Mouse (Mus musculus): ENCODE measurements at regions not wholly inside any gene's neighbourhood (a gene's known extent, or its start where the extent isn't known, plus 50 kb on each side); places are given as distances from the start of the nearest gene placed in this dataset.
A peak's percentile ranks its signal among the peaks of the same experiment; 100 is the strongest.

DNA sequence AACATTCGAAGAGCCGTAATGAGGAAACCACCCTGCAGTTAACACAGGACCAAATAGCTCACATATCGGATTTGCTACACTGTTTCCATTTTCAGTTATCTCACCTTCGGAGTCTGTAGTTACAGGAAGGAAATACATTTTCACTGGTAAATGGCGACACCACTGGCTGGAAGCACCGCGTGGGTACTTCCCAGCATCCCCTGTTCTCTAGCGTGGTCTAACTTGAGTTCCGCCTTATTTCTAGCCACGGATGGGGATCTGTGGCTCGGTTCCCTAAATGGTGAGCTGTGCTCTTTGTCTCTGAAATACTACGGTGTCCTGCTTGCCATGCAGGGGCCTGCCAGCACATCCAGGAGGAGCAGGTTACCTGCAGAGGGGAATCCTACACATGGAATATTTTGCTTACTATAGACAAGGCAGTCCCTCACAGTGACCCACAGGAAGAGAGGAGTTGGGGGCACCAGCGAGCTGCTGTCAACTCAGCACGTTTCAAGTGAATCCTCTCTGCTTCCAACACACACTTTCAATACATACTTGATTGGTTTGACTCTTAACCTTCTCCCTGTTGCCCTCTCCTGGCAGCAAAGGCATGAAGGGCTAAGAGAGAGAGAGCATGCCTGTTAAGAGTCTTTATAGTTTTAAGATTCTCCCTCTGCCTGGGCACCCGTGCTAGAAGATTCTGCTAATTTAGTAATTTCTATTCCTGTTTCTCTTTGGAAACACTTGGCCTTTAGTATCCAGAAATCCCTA lies 78.9 kb upstream of the Tmem150c start:
- Histone ChIP-seq H3K4me3 (replicated peaks; ENCODE audit: low read depth, low read length) (no peak overlapping the region), H3K9me3 (replicated peaks; ENCODE audit: low read length) (no peaks in the 10 kb centered on the region; the same call in 1 of the 2 replicates), H3K27me3 (ENCODE audit: insufficient read depth, low read length) (no peaks in the 10 kb centered on the region), H3K4me1 (replicated peaks; ENCODE audit: insufficient read depth, low read length) (no peaks in the 10 kb centered on the region), H3K36me3 (ENCODE audit: insufficient read depth, low read length) (no peaks in the 10 kb centered on the region), H3K27ac (no peak overlapping the region), H3K4me2 (ENCODE audit: low read length) (no peak overlapping the region), H3K9ac (ENCODE audit: low read depth, low read length) (no peak overlapping the region)
- 81% methylated on average over 15 of the region's 15 CpGs for WGBS
- TF ChIP-seq CTCF (IDR thresholded peaks at IDR 0.05; ENCODE audit: low read depth) = peak; percentile 38
- ATAC-seq (replicated peaks; ENCODE audit: low FRiP score, low read depth) (no peak), DNase-seq (ENCODE audit: low spot score) (no peak)

DNA sequence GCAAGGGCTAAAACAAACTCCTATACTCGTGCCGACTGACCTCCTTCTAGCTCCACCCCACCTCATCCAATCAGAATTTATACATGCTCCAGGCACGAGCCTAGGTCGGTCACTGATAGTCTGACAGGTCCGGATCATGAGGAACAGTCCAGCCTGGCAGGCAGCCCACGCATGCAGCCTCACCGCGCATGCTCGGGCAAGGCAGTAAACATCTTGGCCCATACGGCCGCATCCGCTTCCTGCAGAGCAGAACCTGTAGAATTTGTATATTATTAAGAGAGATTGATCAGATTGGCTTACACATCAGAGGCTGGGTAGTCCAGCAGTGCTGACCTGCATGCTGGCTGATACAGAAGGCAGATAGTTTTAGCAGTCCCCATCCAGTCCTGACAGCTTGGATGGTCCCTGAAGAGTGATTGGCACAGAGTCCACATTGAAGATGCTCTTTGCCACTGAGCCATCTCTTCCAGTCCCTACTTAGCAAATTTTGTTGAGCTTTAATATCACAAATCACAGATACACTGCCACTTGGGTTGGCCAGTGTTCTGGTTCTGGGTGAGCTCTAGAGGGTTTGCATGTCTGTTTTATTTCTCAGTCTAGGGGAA lies 78.2 kb upstream of the Tmem150c start:
- no peak overlapping the region for H3K4me2 ChIP-seq (ENCODE audit: low read length)
- no peak overlapping the region for H3K27ac ChIP-seq
- H3K9ac ChIP-seq (ENCODE audit: low read depth, low read length) = no peak overlapping the region
- ATAC-seq (replicated peaks; ENCODE audit: low FRiP score, low read depth) (no peak), DNase-seq (ENCODE audit: low spot score) (no peak)
- H3K4me3 ChIP-seq (replicated peaks; ENCODE audit: low read depth, low read length) = no peak overlapping the region
- no peaks in the 10 kb centered on the region for H3K36me3 ChIP-seq (ENCODE audit: insufficient read depth, low read length)
- no peaks in the 10 kb centered on the region for H3K27me3 ChIP-seq (ENCODE audit: insufficient read depth, low read length)
- WGBS = 86% methylated on average over 12 of the region's 12 CpGs
- H3K9me3 ChIP-seq (replicated peaks; ENCODE audit: low read length) = no peaks in the 10 kb centered on the region; the same call in 1 of the 2 replicates
- no peak for TF ChIP-seq CTCF (IDR thresholded peaks at IDR 0.05; ENCODE audit: low read depth)
- H3K4me1 ChIP-seq (replicated peaks; ENCODE audit: insufficient read depth, low read length) = no peaks in the 10 kb centered on the region

DNA sequence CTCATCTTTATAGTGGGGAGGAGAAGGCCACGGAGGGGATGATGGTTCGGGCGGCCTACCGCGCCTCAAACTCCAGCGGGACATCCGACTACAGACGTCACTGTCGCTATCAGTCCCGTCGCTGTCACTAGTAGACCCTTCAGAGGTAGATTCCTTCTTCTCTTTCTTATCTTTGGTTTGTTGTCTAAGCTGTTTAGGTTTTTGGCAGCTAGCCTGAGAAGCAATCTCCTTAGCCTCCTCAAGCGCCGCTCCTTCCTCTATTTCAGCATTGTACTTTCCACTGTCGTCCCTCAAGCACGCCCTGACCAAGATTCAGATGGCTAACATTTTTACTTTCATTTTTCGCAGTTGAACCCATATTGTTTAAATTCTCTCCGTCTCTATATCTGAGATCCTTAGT lies 76.7 kb upstream of the Tmem150c start:
- DNase-seq (ENCODE audit: low spot score) = no peak
- 93% methylated on average over 17 of the region's 17 CpGs for WGBS
- TF ChIP-seq CTCF (IDR thresholded peaks at IDR 0.05; ENCODE audit: low read depth) = no peak
- Histone ChIP-seq H3K4me1 (replicated peaks; ENCODE audit: insufficient read depth, low read length) (no peaks in the 10 kb centered on the region), H3K36me3 (ENCODE audit: insufficient read depth, low read length) (no peaks in the 10 kb centered on the region), H3K9me3 (replicated peaks; ENCODE audit: low read length) (no peaks in the 10 kb centered on the region), H3K27ac (no peak overlapping the region), H3K4me3 (replicated peaks; ENCODE audit: low read depth, low read length) (no peak overlapping the region), H3K27me3 (ENCODE audit: insufficient read depth, low read length) (no peaks in the 10 kb centered on the region), H3K4me2 (ENCODE audit: low read length) (no peak overlapping the region), H3K9ac (ENCODE audit: low read depth, low read length) (no peak overlapping the region)
- no peak for ATAC-seq (replicated peaks; ENCODE audit: low FRiP score, low read depth)

DNA sequence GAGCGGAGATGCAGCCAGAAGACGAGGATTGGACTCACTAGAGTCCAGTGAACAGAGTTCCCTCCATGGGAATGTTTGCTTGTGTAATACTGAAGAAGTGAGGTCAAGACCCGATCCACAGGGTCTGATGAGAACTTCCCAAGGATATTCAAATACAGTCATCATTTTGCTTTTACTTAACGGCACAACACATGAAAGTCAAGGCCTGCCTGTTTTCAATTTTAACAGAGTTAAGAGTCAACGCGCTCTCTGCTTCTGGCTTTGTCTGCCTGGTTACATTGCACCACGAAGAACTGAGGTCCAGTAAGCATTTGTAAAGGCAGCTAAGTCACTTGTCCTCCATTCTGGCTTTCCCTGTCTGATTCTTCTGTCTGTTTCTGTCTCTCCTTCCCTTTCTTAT lies 72.5 kb upstream of the Tmem150c start:
- no peaks in the 10 kb centered on the region for H3K27me3 ChIP-seq (ENCODE audit: insufficient read depth, low read length)
- no peak for TF ChIP-seq CTCF (IDR thresholded peaks at IDR 0.05; ENCODE audit: low read depth)
- 82% methylated on average over 7 of the region's 7 CpGs for WGBS
- DNase-seq (ENCODE audit: low spot score) (no peak), ATAC-seq (replicated peaks; ENCODE audit: low FRiP score, low read depth) (no peak)
- 0 out of 2 replicates have a peak, but pooled peaks cover 3% of the 10 kb centered on the region for H3K9me3 ChIP-seq (replicated peaks; ENCODE audit: low read length)
- no peak overlapping the region for H3K27ac ChIP-seq
- H3K4me2 ChIP-seq (ENCODE audit: low read length) = no peak overlapping the region
- H3K4me3 ChIP-seq (replicated peaks; ENCODE audit: low read depth, low read length) = no peak overlapping the region
- no peak overlapping the region for H3K9ac ChIP-seq (ENCODE audit: low read depth, low read length)
- H3K4me1 ChIP-seq (replicated peaks; ENCODE audit: insufficient read depth, low read length) = 0 out of 2 replicates have a peak, but pooled peaks cover under 1% of the 10 kb centered on the region
- H3K36me3 ChIP-seq (ENCODE audit: insufficient read depth, low read length) = no peaks in the 10 kb centered on the region

DNA sequence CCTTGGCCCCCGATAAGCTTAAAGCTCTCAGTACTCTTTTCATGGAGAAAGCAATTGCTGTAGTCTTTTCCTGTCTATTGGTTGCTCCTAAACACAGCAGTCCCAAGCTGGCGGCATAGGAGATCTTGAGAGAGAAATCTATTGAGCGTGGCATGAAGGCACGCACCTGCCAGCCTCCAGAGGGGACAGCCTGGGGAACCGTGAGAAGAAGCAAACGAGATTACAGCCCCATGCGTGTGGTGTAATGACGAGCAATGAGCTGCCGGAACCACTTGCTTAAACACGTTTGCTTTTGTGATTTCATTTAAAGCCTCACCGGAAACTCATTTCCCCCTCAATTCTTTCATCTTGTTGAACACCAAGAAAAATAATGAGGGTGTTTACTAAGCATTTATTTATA lies 72.0 kb upstream of the Tmem150c start:
- DNase-seq (ENCODE audit: low spot score) = no peak
- H3K9ac ChIP-seq (ENCODE audit: low read depth, low read length) = no peak overlapping the region
- H3K27me3 ChIP-seq (ENCODE audit: insufficient read depth, low read length) = no peaks in the 10 kb centered on the region
- H3K27ac ChIP-seq = no peak overlapping the region
- ATAC-seq (replicated peaks; ENCODE audit: low FRiP score, low read depth) = no peak
- no peak for TF ChIP-seq CTCF (IDR thresholded peaks at IDR 0.05; ENCODE audit: low read depth)
- H3K9me3 ChIP-seq (replicated peaks; ENCODE audit: low read length) = 0 out of 2 replicates have a peak, but pooled peaks cover 3% of the 10 kb centered on the region
- no peaks in the 10 kb centered on the region for H3K36me3 ChIP-seq (ENCODE audit: insufficient read depth, low read length)
- no peak overlapping the region for H3K4me2 ChIP-seq (ENCODE audit: low read length)
- H3K4me1 ChIP-seq (replicated peaks; ENCODE audit: insufficient read depth, low read length) = 0 out of 2 replicates have a peak, but pooled peaks cover 4% of the 10 kb centered on the region
- 57% methylated on average over 11 of the region's 11 CpGs for WGBS
- H3K4me3 ChIP-seq (replicated peaks; ENCODE audit: low read depth, low read length) = no peak overlapping the region

DNA sequence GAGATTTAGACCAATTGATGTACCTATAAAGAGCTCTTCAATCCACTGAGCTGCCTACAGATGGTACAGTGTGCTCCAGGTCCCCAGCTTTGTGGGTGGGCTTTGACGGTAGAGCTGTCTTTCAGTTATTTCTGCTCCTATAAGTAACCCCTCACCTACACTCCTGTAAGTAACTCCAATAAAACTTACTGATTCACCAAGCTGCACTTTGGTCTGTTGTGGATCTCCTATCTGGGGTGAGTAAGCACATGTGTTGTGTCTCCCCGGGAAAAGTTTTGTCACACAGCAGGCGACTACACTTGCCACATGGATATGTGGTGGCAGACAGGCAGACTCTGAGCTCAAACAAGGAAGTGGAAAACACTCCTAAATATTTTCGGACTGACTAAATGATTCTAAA lies 70.4 kb upstream of the Tmem150c start:
- no peak for ATAC-seq (replicated peaks; ENCODE audit: low FRiP score, low read depth)
- Histone ChIP-seq H3K4me2 (ENCODE audit: low read length) (no peak overlapping the region), H3K4me3 (replicated peaks; ENCODE audit: low read depth, low read length) (no peak overlapping the region), H3K36me3 (ENCODE audit: insufficient read depth, low read length) (no peaks in the 10 kb centered on the region), H3K4me1 (replicated peaks; ENCODE audit: insufficient read depth, low read length) (0 out of 2 replicates have a peak, but pooled peaks cover 4% of the 10 kb centered on the region), H3K9ac (ENCODE audit: low read depth, low read length) (no peak overlapping the region), H3K9me3 (replicated peaks; ENCODE audit: low read length) (0 out of 2 replicates have a peak, but pooled peaks cover 3% of the 10 kb centered on the region), H3K27me3 (ENCODE audit: insufficient read depth, low read length) (no peaks in the 10 kb centered on the region), H3K27ac (no peak overlapping the region)
- TF ChIP-seq CTCF (IDR thresholded peaks at IDR 0.05; ENCODE audit: low read depth) = no peak
- 78% methylated on average over 4 of the region's 4 CpGs for WGBS
- DNase-seq (ENCODE audit: low spot score) = no peak
